Mouse (Mus musculus) hindbrain, embryonic 14.5 days (tissue): ENCODE measurements around the gene Dmrtb1. TPM values are rescaled to one million over a fixed set of nuclear protein-coding genes. Genes with fewer than 3 reads are reported as not detected.

ENCODE experiments used
- ATAC-seq: fragments of 200-750 bp; cut with Nextera tagmentation; 2 replicates; pipeline ENCODE4 v1.8.0; 2017; ENCODE audit warnings: moderate number of reproducible peaks, mild to moderate bottlenecking, moderate TSS enrichment, moderate library complexity; ENCODE audit not compliant: low FRiP score
- DNase-seq: peaks from one replicate; pipeline ENCODE4 v3.0.0-alpha.2; 2015; ENCODE audit warnings: low spot score
- H3K27ac ChIP-seq: fragments of 300-500 bp; sonication (generic); 2 replicates; pipeline ENCODE4 v1.5.1; 2014; ENCODE audit warnings: mild to moderate bottlenecking, moderate library complexity
- H3K27me3 ChIP-seq: fragments of 300-500 bp; sonication (generic); 2 replicates; pipeline ENCODE4 v1.6.1; 2014; ENCODE audit warnings: mild to moderate bottlenecking, low read length, mixed read lengths; ENCODE audit not compliant: control insufficient read depth, insufficient read depth
- H3K36me3 ChIP-seq: fragments of 300-500 bp; sonication (generic); replicated peaks from 2 replicates; pipeline ENCODE4 v1.6.1; 2014; ENCODE audit not compliant: control insufficient read depth, insufficient read depth
- H3K4me1 ChIP-seq: fragments of 300-500 bp; sonication (generic); replicated peaks from 2 replicates; pipeline ENCODE4 v1.6.1; 2014; ENCODE audit warnings: antibody characterized with exemption, low read length, mixed read lengths; ENCODE audit not compliant: control insufficient read depth, insufficient read depth
- H3K4me2 ChIP-seq: fragments of 300-500 bp; sonication (generic); replicated peaks from 2 replicates; pipeline ENCODE4 v1.6.1; 2014; ENCODE audit warnings: mild to moderate bottlenecking, moderate library complexity
- H3K4me3 ChIP-seq: fragments of 300-500 bp; sonication (generic); replicated peaks from 2 replicates; pipeline ENCODE4 v1.5.1; 2014; ENCODE audit warnings: mild to moderate bottlenecking, low read length
- H3K9ac ChIP-seq: fragments of 300-500 bp; sonication (generic); 2 replicates; pipeline ENCODE4 v1.6.1; 2014
- H3K9me3 ChIP-seq: fragments of 300-500 bp; sonication (generic); 2 replicates; pipeline ENCODE4 v1.6.1; 2016; ENCODE audit warnings: low read length; ENCODE audit not compliant: control insufficient read depth
- WGBS: fragments of 180-500 bp; shearing (Covaris S2); extraction: QIAGEN DNeasy Blood & Tissue Kit; methylation state at CpG from one replicate; pipeline ENCODE4 v1.1.7; 2014; 5-methylcytosine and 5-hydroxymethylcytosine counted together
- polyA plus RNA-seq: library from polyadenylated mRNA; unstranded; fragments of >200 nt; fragmentation: Nextera tagmentation; extraction: Ambion mirVana; gene quantifications from 2 replicates; pipeline ENCODE4 v1.2.1, GENCODE M21; 2014

Dmrtb1 gene
- polyA plus RNA-seq, 1 experiment from 2014 or later, result 7.6 TPM

- 67% methylated on average over 5 of the region's 5 CpGs for WGBS
- no peaks in the 10 kb centered on the region for H3K9me3 ChIP-seq
- DNase-seq (no peak), ATAC-seq (no peak)
- H3K4me2 ChIP-seq, result no peak overlapping the region
- no peaks in the 10 kb centered on the region for H3K36me3 ChIP-seq
- H3K4me3 ChIP-seq, result no peak overlapping the region
- H3K4me1 ChIP-seq, result peaks cover 4% of the 10 kb centered on the region
- H3K9ac ChIP-seq, result no peak overlapping the region
- H3K27me3 ChIP-seq, result no peaks in the 10 kb centered on the region
- no peak overlapping the region for H3K27ac ChIP-seq
Measured at GRCm38 (mm10) chr4:107670731-107671130, 13.3 kb downstream of the Dmrtb1 start.

- Histone ChIP-seq H3K9me3 (no peaks in the 10 kb centered on the region), H3K36me3 (no peaks in the 10 kb centered on the region), H3K27me3 (no peaks in the 10 kb centered on the region), H3K4me1 (peaks cover 2% of the 10 kb centered on the region), H3K9ac (no peak overlapping the region), H3K27ac (no peak overlapping the region), H3K4me2 (no peak overlapping the region), H3K4me3 (no peak overlapping the region)
- 94% methylated on average over 2 of the region's 2 CpGs for WGBS
- ATAC-seq (no peak), DNase-seq (no peak)
Measured at GRCm38 (mm10) chr4:107668514-107668913, 15.5 kb downstream of the Dmrtb1 start.

GRCm38 (mm10) chr4:107660649-107661048 lies 23.4 kb downstream of the Dmrtb1 start:
- Histone ChIP-seq H3K36me3 (no peaks in the 10 kb centered on the region), H3K27ac (no peak overlapping the region), H3K4me3 (no peak overlapping the region), H3K9me3 (no peaks in the 10 kb centered on the region), H3K27me3 (no peaks in the 10 kb centered on the region), H3K9ac (no peak overlapping the region), H3K4me2 (no peak overlapping the region), H3K4me1 (no peaks in the 10 kb centered on the region)
- DNase-seq, result peak; percentile 30
- 75% methylated on average over 11 of the region's 11 CpGs for WGBS
- no peak for ATAC-seq

GRCm38 (mm10) chr4:107653280-107653643 lies 30.8 kb downstream of the Dmrtb1 start:
- H3K27me3 ChIP-seq, result no peaks in the 10 kb centered on the region
- no peaks in the 10 kb centered on the region for H3K9me3 ChIP-seq
- 73% methylated on average over 5 of the region's 5 CpGs for WGBS
- ATAC-seq (0 out of 2 replicates have a peak, but pooled peaks have one; percentile 29), DNase-seq (no peak)
- no peaks in the 10 kb centered on the region for H3K36me3 ChIP-seq
- H3K9ac ChIP-seq, result no peak overlapping the region
- H3K4me1 ChIP-seq, result 0 out of 2 replicates have a peak, but pooled peaks cover 6% of the 10 kb centered on the region
- H3K4me3 ChIP-seq, result no peak overlapping the region
- H3K4me2 ChIP-seq, result no peak overlapping the region
- no peak overlapping the region for H3K27ac ChIP-seq

GRCm38 (mm10) chr4:107652598-107653279 lies 31.3 kb downstream of the Dmrtb1 start:
- Histone ChIP-seq H3K27ac (no peak overlapping the region), H3K9ac (no peak overlapping the region), H3K9me3 (no peaks in the 10 kb centered on the region), H3K4me2 (no peak overlapping the region), H3K4me3 (no peak overlapping the region), H3K36me3 (no peaks in the 10 kb centered on the region), H3K27me3 (no peaks in the 10 kb centered on the region), H3K4me1 (0 out of 2 replicates have a peak, but pooled peaks cover 6% of the 10 kb centered on the region)
- DNase-seq, result peak; percentile 90
- ATAC-seq, result peak; percentile 83
- WGBS, result 17% methylated on average over 7 of the region's 7 CpGs

- Histone ChIP-seq H3K4me2 (0 out of 2 replicates have a peak overlapping the region, but pooled peaks have one; percentile 3), H3K36me3 (no peaks in the 10 kb centered on the region), H3K9ac (no peak overlapping the region), H3K9me3 (no peaks in the 10 kb centered on the region), H3K27ac (no peak overlapping the region), H3K27me3 (no peaks in the 10 kb centered on the region), H3K4me3 (no peak overlapping the region), H3K4me1 (0 out of 2 replicates have a peak, but pooled peaks cover 6% of the 10 kb centered on the region)
- peak; percentile 44 for DNase-seq
- 0 out of 2 replicates have a peak, but pooled peaks have one; percentile 32 for ATAC-seq
- 10% methylated on average over 12 of the region's 12 CpGs for WGBS
Measured at GRCm38 (mm10) chr4:107651021-107651496, 33.0 kb downstream of the Dmrtb1 start.

- Histone ChIP-seq H3K27ac (no peak overlapping the region), H3K9ac (no peak overlapping the region), H3K36me3 (no peaks in the 10 kb centered on the region), H3K9me3 (no peaks in the 10 kb centered on the region), H3K4me3 (no peak overlapping the region), H3K27me3 (no peaks in the 10 kb centered on the region), H3K4me1 (0 out of 2 replicates have a peak, but pooled peaks cover 6% of the 10 kb centered on the region), H3K4me2 (no peak overlapping the region)
- DNase-seq (no peak), ATAC-seq (no peak)
- WGBS, result 74% methylated on average over 5 of the region's 5 CpGs
Measured at GRCm38 (mm10) chr4:107648959-107649485, 35.0 kb downstream of the Dmrtb1 start.

- WGBS, result 70% methylated on average over 4 of the region's 4 CpGs
- no peak for ATAC-seq
Measured at GRCm38 (mm10) chr4:107641624-107642023, 42.4 kb downstream of the Dmrtb1 start.

GRCm38 (mm10) chr4:107638303-107638702 lies 45.7 kb downstream of the Dmrtb1 start:
- H3K36me3 ChIP-seq, result no peaks in the 10 kb centered on the region
- DNase-seq (no peak), ATAC-seq (peak; percentile 42; the same call in 1 of the 2 replicates)
- no peak overlapping the region for H3K4me2 ChIP-seq
- no peak overlapping the region for H3K9ac ChIP-seq
- H3K9me3 ChIP-seq, result no peaks in the 10 kb centered on the region
- no peak overlapping the region for H3K27ac ChIP-seq
- 63% methylated on average over 10 of the region's 10 CpGs for WGBS
- H3K27me3 ChIP-seq, result no peaks in the 10 kb centered on the region
- H3K4me3 ChIP-seq, result no peak overlapping the region
- 0 out of 2 replicates have a peak, but pooled peaks cover 5% of the 10 kb centered on the region for H3K4me1 ChIP-seq

More at GRCm38 (mm10) chr4:107641624-107642023, 42.4 kb downstream of the Dmrtb1 start:
- DNase-seq, result no peak
- no peaks in the 10 kb centered on the region for H3K27me3 ChIP-seq
- H3K4me2 ChIP-seq, result no peak overlapping the region
- H3K9ac ChIP-seq, result no peak overlapping the region
- H3K4me3 ChIP-seq, result no peak overlapping the region
- H3K9me3 ChIP-seq, result no peaks in the 10 kb centered on the region
- H3K27ac ChIP-seq, result no peak overlapping the region
- H3K4me1 ChIP-seq, result 0 out of 2 replicates have a peak, but pooled peaks cover 5% of the 10 kb centered on the region
- H3K36me3 ChIP-seq, result no peaks in the 10 kb centered on the region
